Mouse (Mus musculus) intestine, embryonic 16.5 days (tissue): ENCODE measurements around the gene Mep1a. TPM values are rescaled to one million over a fixed set of nuclear protein-coding genes. Genes with fewer than 3 reads are reported as not detected.
"Not testable (repeated sequence)": the region's sequence is repeated elsewhere in the genome, so short reads cannot be mapped to it uniquely, and the experiment has no call there.

Source experiments
- ATAC-seq: fragments of 200-750 bp; cut with Nextera tagmentation; 2 replicates; pipeline ENCODE4 v1.8.0; 2017; ENCODE audit warnings: moderate TSS enrichment, moderate library complexity
- H3K27ac ChIP-seq: fragments of 300-500 bp; sonication (generic); 2 replicates; pipeline ENCODE4 v1.5.1; 2014; ENCODE audit warnings: mild to moderate bottlenecking, low read length
- H3K27me3 ChIP-seq: fragments of 300-500 bp; sonication (generic); replicated peaks from 2 replicates; pipeline ENCODE4 v1.6.1; 2014; ENCODE audit warnings: low read length, control low read depth, mixed read lengths; ENCODE audit not compliant: control insufficient read depth, insufficient read depth
- H3K36me3 ChIP-seq: fragments of 300-500 bp; sonication (generic); 2 replicates; pipeline ENCODE4 v1.6.1; 2014; ENCODE audit warnings: low read length, control low read depth; ENCODE audit not compliant: control insufficient read depth, insufficient read depth
- H3K4me1 ChIP-seq: fragments of 300-500 bp; sonication (generic); 2 replicates; pipeline ENCODE4 v1.6.1; 2014; ENCODE audit warnings: low read length, control low read depth, mixed read lengths; ENCODE audit not compliant: control insufficient read depth, insufficient read depth
- H3K4me2 ChIP-seq: fragments of 300-500 bp; sonication (generic); 2 replicates; pipeline ENCODE4 v1.6.1; 2014; ENCODE audit warnings: low read depth, low read length, control low read depth
- H3K4me3 ChIP-seq: fragments of 300-500 bp; sonication (generic); 2 replicates; pipeline ENCODE4 v1.5.1; 2014; ENCODE audit warnings: mild to moderate bottlenecking, low read length
- H3K9ac ChIP-seq: fragments of 300-500 bp; sonication (generic); 2 replicates; pipeline ENCODE4 v1.6.1; 2014; ENCODE audit warnings: low read depth, low read length
- H3K9me3 ChIP-seq: fragments of 300-500 bp; sonication (generic); 2 replicates; pipeline ENCODE4 v1.6.1; 2016; ENCODE audit warnings: low read length, control low read depth; ENCODE audit not compliant: control insufficient read depth
- WGBS: fragments of 180-500 bp; shearing (Covaris S2); extraction: QIAGEN DNeasy Blood & Tissue Kit; methylation state at CpG from one replicate; pipeline ENCODE4 v1.1.7; 2014; 5-methylcytosine and 5-hydroxymethylcytosine counted together
- polyA plus RNA-seq: library from polyadenylated mRNA; unstranded; fragments of >200 nt; fragmentation: Nextera tagmentation; extraction: Ambion mirVana; gene quantifications from 2 replicates; pipeline ENCODE4 v1.2.1, GENCODE M21; 2015

Gene Mep1a
- 51.0 and 64.1 TPM in 2 replicates for polyA plus RNA-seq

DNA sequence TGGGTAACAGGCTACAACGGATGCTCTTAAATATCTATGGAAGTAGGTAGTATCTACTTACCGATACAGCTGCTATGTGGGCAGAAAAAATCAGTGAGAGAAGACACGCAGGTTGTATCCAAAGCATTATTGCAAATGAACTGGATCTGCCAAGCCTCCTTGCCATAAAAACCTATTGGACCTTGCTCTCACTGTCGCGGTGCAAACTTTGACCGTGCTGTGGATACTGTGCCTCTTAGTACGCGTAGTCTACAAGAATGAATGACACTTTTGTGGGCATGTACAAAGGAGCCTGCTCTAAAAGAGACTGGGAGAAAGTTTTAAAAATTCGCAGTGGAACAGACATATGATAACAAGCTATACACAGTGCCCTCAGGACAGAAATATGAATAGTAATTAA lies at the start of gene Mep1a:
TSS of gene Mep1a (minus strand) at position 221 of the 400 bp plus-strand sequence.
- Histone ChIP-seq H3K4me1 (no peaks in the 10 kb centered on the region), H3K27ac (peak within 1 kb of the TSS; percentile 73), H3K4me3 (peak within 1 kb of the TSS; percentile 34), H3K27me3 (no peaks in the 10 kb centered on the region), H3K36me3 (no peaks in the 10 kb centered on the region), H3K9me3 (no peaks in the 10 kb centered on the region), H3K9ac (peak within 1 kb of the TSS; percentile 31), H3K4me2 (peak within 1 kb of the TSS; percentile 38)
- 56% methylated on average over 9 of the region's 9 CpGs for WGBS
- peak; percentile 63 for ATAC-seq

DNA sequence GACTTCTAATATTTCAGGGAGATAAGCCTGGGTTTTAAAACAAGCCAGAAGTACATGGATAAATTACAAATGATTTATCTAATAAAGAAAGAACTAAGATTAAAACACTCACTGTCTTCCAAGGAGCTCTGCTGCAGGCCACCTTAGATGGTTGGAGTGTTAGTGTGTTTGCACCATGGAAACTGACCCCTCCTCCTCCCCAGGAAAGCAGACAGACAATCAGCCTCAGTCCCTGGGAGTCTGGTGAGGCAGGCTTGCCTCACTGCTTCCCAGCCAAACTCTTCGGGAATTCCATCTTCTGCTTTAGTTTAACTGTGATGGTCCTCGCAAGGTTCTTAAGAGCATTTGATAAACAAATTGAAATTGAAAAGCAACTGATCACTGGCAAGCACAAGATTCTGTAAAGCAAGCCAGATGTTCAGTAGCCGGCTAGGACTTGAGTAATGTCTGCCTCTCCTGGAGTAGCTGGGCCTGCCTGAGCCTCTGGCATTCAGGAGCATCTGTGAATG lies 48.6 kb upstream of the Mep1a start:
- Histone ChIP-seq H3K4me3 (no peak overlapping the region), H3K9me3 (no peaks in the 10 kb centered on the region), H3K27ac (no peak overlapping the region), H3K4me2 (no peak overlapping the region), H3K9ac (no peak overlapping the region), H3K27me3 (no peaks in the 10 kb centered on the region), H3K36me3 (no peaks in the 10 kb centered on the region), H3K4me1 (no peaks in the 10 kb centered on the region; the same call in 1 of the 2 replicates)
- ATAC-seq, result no peak
- 27% methylated on average over 3 of the region's 3 CpGs for WGBS

DNA sequence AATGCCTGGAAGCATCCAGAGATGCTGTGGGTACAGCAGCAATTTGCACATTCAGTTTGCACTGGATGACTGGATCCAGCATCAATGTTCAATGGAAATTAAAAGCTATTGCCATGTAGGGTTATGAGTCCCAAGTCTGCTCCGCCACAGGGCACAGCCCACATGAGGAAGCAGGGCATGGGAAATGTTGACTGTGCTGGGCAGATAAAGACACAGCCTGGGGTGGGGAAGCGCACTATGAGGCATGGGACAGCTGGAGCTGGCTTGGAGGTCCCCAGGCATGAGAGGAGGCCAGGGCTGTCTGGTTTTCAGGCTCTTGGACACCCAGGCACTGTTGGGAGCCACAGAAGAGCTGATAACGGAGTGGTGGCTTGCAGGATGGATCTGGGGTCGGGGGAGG lies 41.4 kb upstream of the Mep1a start:
- no peak overlapping the region for H3K9ac ChIP-seq
- peak; percentile 77 for ATAC-seq

DNA sequence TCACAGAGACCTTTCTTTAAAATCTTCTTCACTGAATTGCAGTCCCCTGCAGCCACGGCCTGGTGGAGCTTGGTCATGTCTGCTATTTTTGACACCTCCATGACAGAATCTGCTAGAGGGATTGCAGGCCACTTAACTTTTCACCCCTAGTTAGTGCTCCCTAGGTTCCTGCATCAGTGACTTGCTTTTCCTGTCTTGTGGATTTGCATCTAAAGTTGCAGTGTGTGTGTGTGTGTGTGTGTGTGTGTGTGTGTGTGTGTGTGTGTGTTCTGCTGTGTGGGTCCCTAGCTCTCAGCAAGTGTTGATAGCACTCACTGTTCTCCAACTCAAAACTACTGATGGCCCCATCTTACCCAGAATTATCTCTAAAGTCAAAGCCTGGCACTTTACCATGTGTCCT lies 40.9 kb upstream of the Mep1a start, which contains the start of gene Ankrd66:
TSS of gene Ankrd66 (minus strand) at position 101 of the 400 bp plus-strand sequence.
- ATAC-seq, result no peak
- Histone ChIP-seq H3K4me3 (no peak within 1 kb of the TSS), H3K27me3 (no peaks in the 10 kb centered on the region), H3K4me2 (no peak within 1 kb of the TSS), H3K36me3 (no peaks in the 10 kb centered on the region), H3K27ac (no peak within 1 kb of the TSS), H3K4me1 (no peaks in the 10 kb centered on the region), H3K9me3 (no peaks in the 10 kb centered on the region), H3K9ac (no peak within 1 kb of the TSS)
- WGBS, result 45% methylated on average over 1 of the region's 1 CpGs

More for the DNA sequence above, 41.4 kb upstream of the Mep1a start:
- no peaks in the 10 kb centered on the region for H3K27me3 ChIP-seq
- no peak overlapping the region for H3K27ac ChIP-seq
- WGBS, result 89% methylated on average over 4 of the region's 4 CpGs
- H3K36me3 ChIP-seq, result no peaks in the 10 kb centered on the region
- no peak overlapping the region for H3K4me2 ChIP-seq
- no peaks in the 10 kb centered on the region for H3K4me1 ChIP-seq
- H3K9me3 ChIP-seq, result no peaks in the 10 kb centered on the region
- H3K4me3 ChIP-seq, result no peak overlapping the region

DNA sequence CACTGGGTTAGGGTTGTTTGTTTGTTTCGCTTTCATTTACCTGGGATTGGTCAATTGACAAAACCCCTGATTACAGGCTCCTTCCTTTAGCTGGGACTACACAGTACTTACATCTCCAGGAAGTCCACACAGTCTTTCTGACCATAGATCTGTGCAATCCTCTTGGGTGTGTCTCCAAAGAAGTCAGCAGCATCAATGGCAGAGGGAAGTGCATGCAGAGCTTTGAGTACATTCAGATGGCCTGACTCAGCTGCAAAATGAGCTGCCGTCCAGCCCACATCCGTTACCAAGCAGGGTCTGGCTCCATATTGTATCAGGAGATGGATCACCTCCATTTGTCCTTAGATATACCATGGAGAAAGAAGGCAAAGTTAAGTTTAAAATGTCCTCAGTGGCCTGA lies 36.2 kb upstream of the Mep1a start:
- ATAC-seq, result no peak
- no peak overlapping the region for H3K9ac ChIP-seq
- H3K4me2 ChIP-seq, result no peak overlapping the region
- H3K27ac ChIP-seq, result no peak overlapping the region
- H3K27me3 ChIP-seq, result no peaks in the 10 kb centered on the region
- no peak overlapping the region for H3K4me3 ChIP-seq
- peaks cover 3% of the 10 kb centered on the region; the same call in 1 of the 2 replicates for H3K4me1 ChIP-seq
- no peaks in the 10 kb centered on the region for H3K9me3 ChIP-seq
- WGBS, result 84% methylated on average over 3 of the region's 3 CpGs
- no peaks in the 10 kb centered on the region for H3K36me3 ChIP-seq

DNA sequence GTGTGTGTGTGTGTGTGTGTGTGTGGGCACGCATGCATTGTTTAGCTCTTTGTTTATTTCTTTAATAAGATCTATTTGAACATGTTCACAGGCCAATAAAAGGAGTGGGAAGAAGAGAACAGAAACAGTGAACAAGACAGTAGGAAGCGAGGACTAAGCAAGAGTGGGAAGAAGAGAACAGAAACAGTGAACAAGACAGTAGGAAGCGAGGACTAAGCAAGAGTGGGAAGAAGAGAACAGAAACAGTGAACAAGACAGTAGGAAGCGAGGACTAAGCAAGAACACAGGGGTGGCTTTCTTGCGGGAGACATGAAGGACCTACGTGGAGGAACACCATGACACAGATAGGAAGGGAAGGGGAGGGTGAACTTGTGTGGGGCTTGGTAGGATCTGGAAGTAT lies 34.2 kb upstream of the Mep1a start:
- not testable (repeated sequence) for H3K4me2 ChIP-seq, H3K9me3 ChIP-seq, H3K4me3 ChIP-seq, H3K27me3 ChIP-seq, H3K36me3 ChIP-seq, H3K9ac ChIP-seq, H3K4me1 ChIP-seq, ATAC-seq, H3K27ac ChIP-seq
- WGBS, result 84% methylated on average over 6 of the region's 6 CpGs

DNA sequence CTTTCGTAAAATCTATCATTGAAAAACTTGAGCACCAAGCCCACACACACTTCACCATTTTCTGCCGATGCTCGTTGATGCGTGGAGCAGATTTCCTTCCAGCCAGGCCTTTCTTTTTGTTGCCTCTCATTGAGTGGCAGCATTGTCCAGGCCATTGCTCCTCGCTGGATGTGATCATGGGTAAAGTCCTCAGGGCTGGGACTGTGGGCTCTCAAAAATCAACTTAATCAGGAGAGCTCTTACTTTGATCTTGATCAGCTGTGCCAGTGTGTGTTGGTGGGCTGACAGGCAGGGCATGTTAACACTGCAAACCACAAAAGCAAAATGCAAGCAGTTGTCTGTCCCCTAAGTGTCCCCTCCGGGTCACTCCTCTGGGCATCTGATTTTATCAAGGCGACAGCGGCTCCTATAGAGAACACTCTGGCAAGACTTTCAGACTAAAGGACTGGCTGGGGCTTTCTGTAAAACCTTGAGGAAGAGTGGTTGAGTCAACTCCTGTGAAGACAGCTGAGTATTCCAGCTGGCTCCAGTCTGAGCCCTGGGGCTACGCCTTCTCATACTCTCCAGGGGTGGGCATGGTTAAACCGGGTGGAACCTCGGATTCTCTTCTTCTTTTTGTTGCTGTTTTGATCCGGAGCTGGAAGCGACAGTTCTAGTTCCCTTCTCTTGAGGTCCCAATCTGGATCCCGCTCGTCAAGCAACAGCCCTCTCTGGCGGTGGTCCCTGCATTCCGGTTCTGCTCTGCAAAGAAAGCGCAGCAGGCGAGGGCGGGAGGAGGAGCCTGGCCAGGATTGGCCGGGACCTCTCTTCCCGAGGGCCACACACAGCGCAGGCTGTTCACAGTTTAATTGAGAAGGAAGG lies 32.0 kb upstream of the Mep1a start:
- ATAC-seq, result peak; percentile 99
- Histone ChIP-seq H3K27ac (peak overlapping the region; percentile 57; the same call in 1 of the 2 replicates), H3K9me3 (no peaks in the 10 kb centered on the region), H3K4me3 (peak overlapping the region; percentile 30), H3K36me3 (no peaks in the 10 kb centered on the region), H3K9ac (peak overlapping the region; percentile 31; the same call in 1 of the 2 replicates), H3K27me3 (no peaks in the 10 kb centered on the region), H3K4me2 (peak overlapping the region; percentile 50), H3K4me1 (peaks cover 3% of the 10 kb centered on the region; the same call in 1 of the 2 replicates)
- 20% methylated on average over 23 of the region's 23 CpGs for WGBS

DNA sequence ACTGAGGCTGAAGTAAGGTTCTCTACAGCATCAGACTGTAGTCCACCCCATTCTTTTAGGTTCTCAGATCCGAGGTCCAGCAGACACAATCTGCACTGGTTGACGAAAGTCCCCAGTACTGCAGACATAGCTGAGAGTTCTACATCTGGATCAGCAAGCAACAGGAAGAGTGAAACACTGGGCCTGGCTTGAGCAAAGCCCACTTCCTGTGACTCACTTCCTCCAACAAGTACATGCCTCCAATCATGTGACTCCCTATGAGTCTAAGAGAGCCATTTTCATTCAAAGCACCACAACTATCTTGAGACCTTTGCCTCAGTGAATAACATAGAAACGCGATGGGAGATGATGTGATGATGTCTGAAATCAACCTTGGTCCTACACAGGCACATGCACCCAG lies 28.6 kb upstream of the Mep1a start:
- Histone ChIP-seq H3K27me3 (no peaks in the 10 kb centered on the region), H3K4me3 (no peak overlapping the region), H3K27ac (no peak overlapping the region), H3K4me1 (peaks cover 3% of the 10 kb centered on the region; the same call in 1 of the 2 replicates), H3K36me3 (no peaks in the 10 kb centered on the region), H3K9ac (no peak overlapping the region), H3K4me2 (no peak overlapping the region), H3K9me3 (no peaks in the 10 kb centered on the region)
- ATAC-seq, result no peak
- WGBS, result 95% methylated on average over 4 of the region's 4 CpGs

DNA sequence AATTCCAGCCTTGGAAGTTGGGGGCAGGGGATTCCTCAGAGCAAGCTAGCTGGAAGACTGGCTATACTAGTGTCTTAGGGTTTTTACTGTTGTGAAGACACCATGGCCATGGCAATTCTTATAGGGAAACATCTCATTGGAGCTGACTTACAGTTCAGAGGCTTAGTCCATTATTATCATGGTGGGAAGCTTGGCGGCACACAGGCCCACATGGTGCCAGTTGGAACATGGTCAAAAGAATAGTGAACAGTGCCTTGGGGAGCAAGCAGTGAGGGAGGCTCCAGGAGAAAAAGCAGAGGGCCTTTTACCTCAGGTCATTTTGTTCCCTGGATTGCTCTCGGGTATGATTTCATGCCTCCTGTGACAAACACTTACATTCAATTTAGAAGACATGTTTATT lies 27.9 kb upstream of the Mep1a start:
- ATAC-seq, result no peak
- peaks cover 3% of the 10 kb centered on the region; the same call in 1 of the 2 replicates for H3K4me1 ChIP-seq
- H3K27ac ChIP-seq, result no peak overlapping the region
- no peaks in the 10 kb centered on the region for H3K27me3 ChIP-seq
- H3K36me3 ChIP-seq, result no peaks in the 10 kb centered on the region
- no peaks in the 10 kb centered on the region for H3K9me3 ChIP-seq
- no peak overlapping the region for H3K4me2 ChIP-seq
- no peak overlapping the region for H3K9ac ChIP-seq
- 85% methylated on average over 2 of the region's 2 CpGs for WGBS
- no peak overlapping the region for H3K4me3 ChIP-seq
